Mouse (Mus musculus) erythroblast, embryonic 14.5 days (primary cell): Measurements from ENCODE around the gene Stard3.

Source experiments
- GATA1 ChIP-seq: IDR thresholded peaks from 2 replicates; pipeline ENCODE4 v1.6.1; 2012; ENCODE audit warnings: low read length, inconsistent platforms, mixed read lengths
- TAL1 ChIP-seq: IDR thresholded peaks from 3 replicates; pipeline ENCODE4 v1.6.1; 2012; ENCODE audit warnings: low read length, inconsistent platforms, mixed read lengths

GRCm38 (mm10) chr11:98313790-98314323, 44.3 kb upstream of the Stard3 start:
- TF ChIP-seq TAL1 (no peak), GATA1 (no peak)
